Mouse (Mus musculus) stomach, postnatal 0 days (tissue): ENCODE data around the gene Olfr724. TPM values are rescaled to one million over a fixed set of nuclear protein-coding genes. Genes with fewer than 3 reads are reported as not detected.
"Not testable (repeated sequence)": the region's sequence is repeated elsewhere in the genome, so short reads cannot be mapped to it uniquely, and the experiment has no call there.

ENCODE experiments used
- ATAC-seq: fragments of 200-750 bp; cut with Nextera tagmentation; 2 replicates; pipeline ENCODE4 v1.8.0; 2017; ENCODE audit not compliant: low FRiP score, low TSS enrichment
- DNase-seq: peaks from one replicate; pipeline ENCODE4 v3.0.0-alpha.2; 2016; ENCODE audit warnings: low spot score
- H3K27ac ChIP-seq: fragments of 300-500 bp; sonication (generic); replicated peaks from 2 replicates; pipeline ENCODE4 v1.5.1; 2014; ENCODE audit warnings: mild to moderate bottlenecking, control low read depth
- H3K27me3 ChIP-seq: fragments of 300-500 bp; sonication (generic); 2 replicates; pipeline ENCODE4 v1.6.1; 2014; ENCODE audit warnings: low read length; ENCODE audit not compliant: control insufficient read depth, insufficient read depth
- H3K36me3 ChIP-seq: fragments of 300-500 bp; sonication (generic); 2 replicates; pipeline ENCODE4 v1.6.1; 2014; ENCODE audit warnings: low read length, mixed read lengths; ENCODE audit not compliant: control insufficient read depth, insufficient read depth
- H3K4me1 ChIP-seq: fragments of 300-500 bp; sonication (generic); replicated peaks from 2 replicates; pipeline ENCODE4 v1.6.1; 2014; ENCODE audit warnings: antibody characterized with exemption; ENCODE audit not compliant: control insufficient read depth, insufficient read depth
- H3K4me2 ChIP-seq: fragments of 300-500 bp; sonication (generic); replicated peaks from 2 replicates; pipeline ENCODE4 v1.6.1; 2014; ENCODE audit warnings: low read depth, mild to moderate bottlenecking, control low read depth, moderate library complexity
- H3K4me3 ChIP-seq: fragments of 300-500 bp; sonication (generic); 2 replicates; pipeline ENCODE4 v1.5.1; 2014; ENCODE audit warnings: low read depth, low read length, control low read depth
- H3K9ac ChIP-seq: fragments of 300-500 bp; sonication (generic); 2 replicates; pipeline ENCODE4 v1.6.1; 2014; ENCODE audit warnings: mild to moderate bottlenecking, low read length, control low read depth, mixed read lengths
- H3K9me3 ChIP-seq: fragments of 300-500 bp; sonication (generic); 2 replicates; pipeline ENCODE4 v1.6.1; 2016; ENCODE audit warnings: low read length; ENCODE audit not compliant: control insufficient read depth
- CTCF ChIP-seq: IDR thresholded peaks from 2 replicates; pipeline ENCODE4 v1.5.1; 2016; ENCODE audit warnings: antibody characterized with exemption, low read depth, mild to moderate bottlenecking, moderate library complexity
- EP300 ChIP-seq: optimal IDR thresholded peaks from 2 replicates; pipeline ENCODE3; 2016; ENCODE audit warnings: antibody characterized with exemption
- WGBS: fragments of 180-500 bp; shearing (Covaris S2); extraction: QIAGEN DNeasy Blood & Tissue Kit; methylation state at CpG from one replicate; pipeline ENCODE4 v1.1.7; 2014; 5-methylcytosine and 5-hydroxymethylcytosine counted together
- polyA plus RNA-seq: library from polyadenylated mRNA; unstranded; fragments of >200 nt; fragmentation: Nextera tagmentation; extraction: Ambion mirVana; gene quantifications from 2 replicates; pipeline ENCODE4 v1.2.1, GENCODE M21; 2015

The Olfr724 gene
- polyA plus RNA-seq = not detected in 2 replicates

DNA sequence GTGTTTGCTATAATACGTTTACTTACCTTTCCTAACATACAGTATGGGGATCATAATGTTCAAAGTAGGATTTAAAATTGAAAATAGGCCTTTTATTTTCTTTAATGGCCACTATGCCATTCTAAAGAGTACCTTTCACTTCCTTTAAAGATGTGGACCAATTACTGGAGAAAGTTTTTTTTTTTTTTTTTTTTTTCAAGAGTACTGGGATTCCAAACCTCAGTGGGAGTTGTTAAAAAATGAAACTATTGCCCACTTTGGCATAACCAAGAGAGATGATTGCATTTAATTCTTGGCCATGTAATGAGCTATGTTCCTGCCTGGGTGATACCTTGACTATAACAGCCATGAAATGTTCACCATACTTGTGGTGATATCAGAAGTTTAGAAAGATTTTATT is at the start of gene Olfr724:
TSS of gene Olfr724 (minus strand) at position 101 of the 400 bp plus-strand sequence.
- ATAC-seq = not testable (repeated sequence)
- 60% methylated on average over 1 of the region's 1 CpGs for WGBS

DNA sequence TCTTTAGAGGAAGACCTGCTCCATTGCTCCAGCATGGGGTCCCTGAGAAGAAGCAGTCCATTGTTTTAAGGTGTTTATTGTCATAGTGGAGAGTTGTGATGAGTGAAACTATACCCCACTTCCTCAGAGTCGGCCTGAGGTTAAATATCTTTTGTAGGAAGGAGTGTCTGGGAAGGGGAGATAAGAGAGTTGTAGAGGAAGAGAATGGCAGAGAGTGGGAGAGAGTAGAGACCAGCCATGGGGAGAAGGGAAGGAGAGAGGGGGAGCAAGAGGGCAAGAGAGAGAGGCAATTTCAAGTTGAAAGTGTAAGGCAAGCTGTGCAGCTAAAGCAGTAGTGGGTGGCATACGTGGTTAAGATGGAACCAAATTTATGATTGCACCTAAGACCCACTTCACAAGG is 7.2 kb downstream of the Olfr724 start:
- H3K27ac ChIP-seq = no peak overlapping the region
- H3K36me3 ChIP-seq = no peaks in the 10 kb centered on the region
- H3K9ac ChIP-seq = no peak overlapping the region
- no peak for TF ChIP-seq CTCF
- no peak for TF ChIP-seq EP300
- no peak overlapping the region for H3K4me2 ChIP-seq
- ATAC-seq (no peak), DNase-seq (no peak)
- H3K27me3 ChIP-seq = no peaks in the 10 kb centered on the region
- WGBS = 44% methylated on average over 2 of the region's 2 CpGs
- no peaks in the 10 kb centered on the region for H3K9me3 ChIP-seq
- H3K4me1 ChIP-seq = no peaks in the 10 kb centered on the region
- no peak overlapping the region for H3K4me3 ChIP-seq

More for the DNA sequence above, at the start of gene Olfr724:
- H3K4me3 ChIP-seq, H3K36me3 ChIP-seq, DNase-seq, H3K27ac ChIP-seq, H3K9ac ChIP-seq, H3K4me1 ChIP-seq, H3K27me3 ChIP-seq, H3K4me2 ChIP-seq, H3K9me3 ChIP-seq: not testable (repeated sequence)

DNA sequence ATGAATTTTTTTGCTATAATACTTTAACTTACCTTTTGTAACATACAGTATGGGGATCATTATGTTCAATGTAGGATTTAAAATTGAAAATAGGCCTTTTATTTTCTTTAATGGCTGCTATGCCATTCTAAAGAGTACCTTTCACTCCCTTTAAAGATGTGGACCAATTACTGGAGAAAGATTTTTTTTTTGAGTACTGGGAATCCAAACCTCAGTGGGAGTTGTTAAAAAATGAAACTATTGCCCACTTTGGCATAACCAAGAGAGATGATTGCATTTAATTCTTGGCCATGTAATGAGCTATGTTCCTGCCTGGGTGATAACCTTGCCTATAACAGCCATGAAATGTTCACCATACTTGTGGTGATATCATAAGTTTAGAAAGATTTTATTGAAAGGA is 31.4 kb downstream of the Olfr724 start, which contains the start of gene Olfr723:
TSS of gene Olfr723 (minus strand) at position 101 of the 400 bp plus-strand sequence.
- DNase-seq, H3K4me2 ChIP-seq, H3K9ac ChIP-seq, H3K4me1 ChIP-seq, H3K9me3 ChIP-seq, H3K27ac ChIP-seq, H3K36me3 ChIP-seq, ATAC-seq, H3K4me3 ChIP-seq, H3K27me3 ChIP-seq: not testable (repeated sequence)

Other genes with a start within 250 kb of the Olfr724 start
- 4.0 and 4.4 TPM in 2 replicates for gene Armh4, start 179.9 kb downstream of the Olfr724 start, polyA plus RNA-seq
- not detected in 2 replicates for gene Olfr722, start 61.3 kb downstream of the Olfr724 start, polyA plus RNA-seq
- not detected in 2 replicates for gene Olfr723, start 31.5 kb downstream of the Olfr724 start, polyA plus RNA-seq
- not detected in 2 replicates for gene Olfr725, start 77.1 kb upstream of the Olfr724 start, polyA plus RNA-seq
- not detected in 2 replicates for gene Olfr726, start 127.7 kb upstream of the Olfr724 start, polyA plus RNA-seq
- gene Olfr727, start 159.9 kb upstream of the Olfr724 start, polyA plus RNA-seq = not detected in 2 replicates
- gene Olfr728, start 179.4 kb upstream of the Olfr724 start, polyA plus RNA-seq = 0.04 TPM in 1 of 2 replicates, not detected in the other
- not detected in 2 replicates for gene Olfr729, start 189.6 kb upstream of the Olfr724 start, polyA plus RNA-seq
- not detected in 2 replicates for gene Olfr730, start 224.9 kb upstream of the Olfr724 start, polyA plus RNA-seq